Mouse (Mus musculus) inflammation-experienced regulatory T-cells (primary cell): ENCODE measurements around the gene Trim56. TPM values are rescaled to one million over a fixed set of nuclear protein-coding genes. Genes with fewer than 3 reads are reported as not detected.

Experiments
- polyA plus RNA-seq, 2 experiments: library from polyadenylated mRNA; unstranded; fragments of 100-300 nt; shearing (Covaris generic); gene quantifications; one replicate each; pipeline ENCODE4 v1.2.1; 2017

Trim56 gene
- polyA plus RNA-seq: 10 to 100 TPM; 11.7 to 16.4 TPM

GRCm38 (mm10) chr5:137115866-137116847 is at the start of gene Trim56:
Trim56 (minus strand) TSS chr5:137116209.

GRCm38 (mm10) chr5:137149272-137149882 is 33.4 kb upstream of the Trim56 start, which contains the start of gene Muc3:
Muc3 (minus strand) TSS chr5:137149322.

GRCm38 (mm10) chr5:137072079-137072960 is 43.7 kb downstream of the Trim56 start, which contains the start of gene Serpine1:
Serpine1 (minus strand) TSS chr5:137072268.

Other genes with a start within 250 kb of the Trim56 start
- gene Col26a1, start 233.0 kb downstream of the Trim56 start, polyA plus RNA-seq: 1 to 10 TPM in 1 of 2 experiments, under 1 TPM in 1; 0.76 to 6.1 TPM
- 1 to 10 TPM; 7.7 to 9.2 TPM for gene Ift22, start 208.1 kb downstream of the Trim56 start, polyA plus RNA-seq
- gene Fis1, start 162.9 kb downstream of the Trim56 start, polyA plus RNA-seq: 100 to 1,000 TPM; 204 to 262 TPM
- not detected for gene Cldn15, start 149.6 kb downstream of the Trim56 start, polyA plus RNA-seq
- 10 to 100 TPM in 1 of 2 experiments, 1 to 10 TPM in 1; 9.8 to 16.2 TPM for gene Plod3, start 129.2 kb downstream of the Trim56 start, polyA plus RNA-seq
- 10 to 100 TPM; 41.9 to 59.2 TPM for gene Znhit1, start 128.2 kb downstream of the Trim56 start, polyA plus RNA-seq
- gene Vgf, start 89.8 kb downstream of the Trim56 start, polyA plus RNA-seq: not detected
- 10 to 100 TPM; 71.3 to 86.8 TPM for gene Ap1s1, start 70.1 kb downstream of the Trim56 start, polyA plus RNA-seq
- gene Serpine1, start 43.9 kb downstream of the Trim56 start, polyA plus RNA-seq: 1 to 10 TPM in 1 of 2 experiments, under 1 TPM in 1; 0.14 to 1.6 TPM
- under 1 TPM in 1 of 2 experiments, not detected in 1; 0.93 TPM for gene Muc3, start 33.1 kb upstream of the Trim56 start, polyA plus RNA-seq
- gene Muc3a, start 96.2 kb upstream of the Trim56 start, polyA plus RNA-seq: 1 to 10 TPM; 1.5 to 1.9 TPM
- gene Ache, start 171.3 kb upstream of the Trim56 start, polyA plus RNA-seq: under 1 TPM; 0.13 to 0.20 TPM
- gene Ufsp1, start 178.4 kb upstream of the Trim56 start, polyA plus RNA-seq: 1 to 10 TPM in 1 of 2 experiments, under 1 TPM in 1; 0.55 to 2.6 TPM
- 100 to 1,000 TPM; 111 to 126 TPM for gene Srrt, start 191.5 kb upstream of the Trim56 start, polyA plus RNA-seq
- 1 to 10 TPM; 4.1 to 5.2 TPM for gene Trip6, start 198.2 kb upstream of the Trim56 start, polyA plus RNA-seq
- gene Slc12a9, start 217.4 kb upstream of the Trim56 start, polyA plus RNA-seq: 10 to 100 TPM; 19.0 to 24.9 TPM
- under 1 TPM; 0.14 to 0.64 TPM for gene Ephb4, start 233.9 kb upstream of the Trim56 start, polyA plus RNA-seq